Mouse (Mus musculus): ENCODE data around the gene Tab1.
"Not testable (repeated sequence)": the region's sequence is repeated elsewhere in the genome, so short reads cannot be mapped to it uniquely, and the experiment has no call there.

The Tab1 gene

GRCm38 (mm10) chr15:80105490-80106410, 27.2 kb upstream of the Tab1 start:
- DNase-seq (ENCODE audit: low read depth, low spot score): no peak

- no peak for DNase-seq (ENCODE audit: low read depth, low spot score)
These were observed 25.8 kb upstream of the Tab1 start for GRCm38 (mm10) chr15:80107143-80107542.

GRCm38 (mm10) chr15:80107575-80107974, 25.4 kb upstream of the Tab1 start:
- DNase-seq (ENCODE audit: low read depth, low spot score): no peak

GRCm38 (mm10) chr15:80111436-80111835, 21.5 kb upstream of the Tab1 start:
- no peak for DNase-seq (ENCODE audit: low read depth, low spot score)

- DNase-seq (ENCODE audit: low read depth, low spot score): no peak
These were observed 20.4 kb upstream of the Tab1 start for GRCm38 (mm10) chr15:80112499-80112898.

GRCm38 (mm10) chr15:80114414-80114813, 18.5 kb upstream of the Tab1 start:
- no peak for DNase-seq (ENCODE audit: low read depth, low spot score)

GRCm38 (mm10) chr15:80115256-80115655, 17.7 kb upstream of the Tab1 start:
- DNase-seq (ENCODE audit: low read depth, low spot score): no peak

- no peak for DNase-seq (ENCODE audit: low read depth, low spot score)
These were observed 16.8 kb upstream of the Tab1 start for GRCm38 (mm10) chr15:80115866-80116794.

GRCm38 (mm10) chr15:80117154-80117553, 15.8 kb upstream of the Tab1 start:
- DNase-seq (ENCODE audit: low read depth, low spot score): no peak

- DNase-seq (ENCODE audit: low read depth, low spot score): no peak
These were observed 13.9 kb upstream of the Tab1 start for GRCm38 (mm10) chr15:80119076-80119475.

- no peak for DNase-seq (ENCODE audit: low read depth, low spot score)
These were observed 11.1 kb upstream of the Tab1 start for GRCm38 (mm10) chr15:80121721-80122325.

GRCm38 (mm10) chr15:80122431-80122830, 10.5 kb upstream of the Tab1 start:
- not testable (repeated sequence) for DNase-seq (ENCODE audit: low read depth, low spot score)

- no peak for DNase-seq (ENCODE audit: low read depth, low spot score)
These were observed 8.3 kb upstream of the Tab1 start for GRCm38 (mm10) chr15:80124651-80125050.

- DNase-seq (ENCODE audit: low read depth, low spot score): no peak
These were observed 5.7 kb upstream of the Tab1 start for GRCm38 (mm10) chr15:80127191-80127590.

GRCm38 (mm10) chr15:80129982-80130381, 2.9 kb upstream of the Tab1 start:
- DNase-seq (ENCODE audit: low read depth, low spot score): no peak

GRCm38 (mm10) chr15:80130689-80131088, 2.2 kb upstream of the Tab1 start:
- peak; percentile 74 for DNase-seq (ENCODE audit: low read depth, low spot score)

GRCm38 (mm10) chr15:80131421-80131820, 1.5 kb upstream of the Tab1 start:
- no peak for DNase-seq (ENCODE audit: low read depth, low spot score)

GRCm38 (mm10) chr15:80132452-80132851, 475 bp upstream of the Tab1 start:
- no peak for DNase-seq (ENCODE audit: low read depth, low spot score)

GRCm38 (mm10) chr15:80133682-80134449, 939 bp downstream of the Tab1 start:
- no peak for DNase-seq (ENCODE audit: low read depth, low spot score)

GRCm38 (mm10) chr15:80134450-80134847, 1.5 kb downstream of the Tab1 start:
- no peak for DNase-seq (ENCODE audit: low read depth, low spot score)

- no peak for DNase-seq (ENCODE audit: low read depth, low spot score)
These were observed 2.6 kb downstream of the Tab1 start for GRCm38 (mm10) chr15:80135499-80135898.

Data from c-Kit-negative CD71-positive TER-119-positive erythroid progenitor cells, embryonic 14.5 days (primary cell).